Mouse (Mus musculus): ENCODE measurements around the gene Hnrnpk. TPM values are rescaled to one million over a fixed set of nuclear protein-coding genes. Genes with fewer than 3 reads are reported as not detected.
"Not testable (repeated sequence)": the region's sequence is repeated elsewhere in the genome, so short reads cannot be mapped to it uniquely, and the experiment has no call there.

Gene Hnrnpk
- polyA plus RNA-seq, 1 experiment from 2014 or later = 1,505 TPM

DNA sequence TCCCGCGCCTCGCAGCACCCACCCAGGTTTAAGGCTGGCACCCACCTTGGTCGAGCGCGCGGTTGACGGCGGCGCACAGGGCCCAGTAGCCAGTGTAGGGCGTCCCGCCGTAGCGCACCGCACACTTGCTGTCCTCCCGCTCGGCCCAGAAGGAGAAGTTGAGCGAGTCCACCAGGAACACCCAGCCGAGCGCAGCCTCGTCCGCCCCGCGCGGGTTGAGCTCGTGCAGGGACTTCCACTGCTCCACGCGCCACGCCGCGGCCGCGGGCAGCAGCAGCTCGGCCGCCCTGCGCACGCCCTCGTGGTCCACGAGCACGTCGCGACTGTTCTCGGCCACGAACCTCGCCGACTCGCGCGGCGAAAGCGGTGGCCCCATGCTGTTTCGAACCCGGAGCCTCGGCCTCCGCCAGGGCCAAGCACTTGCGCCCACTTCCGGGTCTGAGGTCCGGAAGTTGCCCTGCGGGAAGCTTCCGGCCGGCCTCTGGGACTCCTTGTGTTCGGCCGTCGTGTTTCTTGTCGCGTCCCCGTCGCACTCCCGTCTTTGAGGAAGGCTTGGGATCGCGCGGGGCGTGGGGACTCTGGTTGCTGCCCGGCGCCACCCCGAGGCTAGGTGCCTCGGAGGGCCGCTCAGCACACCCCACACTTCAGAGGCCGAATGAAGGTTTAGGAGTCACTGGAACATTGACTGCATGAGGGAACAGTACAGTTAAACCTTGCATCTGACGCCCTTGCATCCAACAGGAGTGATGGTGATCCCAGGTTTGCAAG, 18.2 kb downstream of the Hnrnpk start, which contains the start of gene 2210016F16Rik:
Gene 2210016F16Rik, minus strand, starts transcription at position 447 of the 768 bp plus-strand sequence.
- peaks cover 35% of the 10 kb centered on the region for H3K36me3 ChIP-seq
- peaks cover 11% of the 10 kb centered on the region for H3K9me3 ChIP-seq
- peak; percentile 88 for DNase-seq (ENCODE audit: low spot score)
- peak within 1 kb of the TSS; percentile 92 for H3K4me3 ChIP-seq
- WGBS = 3% methylated on average over 80 of the region's 80 CpGs
- H3K27me3 ChIP-seq (ENCODE audit: insufficient read depth, poor library complexity, severe bottlenecking) = no peaks in the 10 kb centered on the region
- peak within 1 kb of the TSS; percentile 95 for H3K27ac ChIP-seq
- peaks cover 8% of the 10 kb centered on the region; the same call in 1 of the 2 replicates for H3K4me1 ChIP-seq

DNA sequence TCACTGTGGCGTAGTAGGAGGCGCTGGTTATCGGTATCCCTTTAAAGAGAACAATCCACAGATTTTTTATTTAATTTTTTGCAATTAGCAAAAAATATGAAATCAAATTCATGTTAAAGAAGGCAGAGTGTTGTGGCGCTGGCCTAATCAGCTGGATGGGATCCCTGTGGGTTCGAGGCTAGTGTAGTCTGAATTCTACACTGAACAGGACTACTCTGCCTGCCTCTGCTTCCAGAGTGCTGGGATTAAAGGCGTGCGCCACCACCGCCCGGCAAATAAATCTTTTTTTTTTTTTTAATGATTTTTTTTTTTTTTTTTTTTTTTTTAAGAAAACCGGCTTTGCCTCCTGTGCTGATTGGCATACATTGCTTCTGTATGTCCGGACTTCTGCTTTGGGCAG, 18.8 kb downstream of the Hnrnpk start:
- Histone ChIP-seq H3K9me3 (peaks cover 11% of the 10 kb centered on the region), H3K27me3 (ENCODE audit: insufficient read depth, poor library complexity, severe bottlenecking) (no peaks in the 10 kb centered on the region), H3K4me3 (peak overlapping the region; percentile 92), H3K27ac (peak overlapping the region; percentile 95), H3K36me3 (peaks cover 36% of the 10 kb centered on the region), H3K4me1 (peaks cover 8% of the 10 kb centered on the region; the same call in 1 of the 2 replicates)
- no peak for DNase-seq (ENCODE audit: low spot score)
- 50% methylated on average over 11 of the region's 11 CpGs for WGBS

GRCm38 (mm10) chr13:58373153-58373470, 30.0 kb downstream of the Hnrnpk start:
- Histone ChIP-seq H3K27me3 (ENCODE audit: insufficient read depth, poor library complexity, severe bottlenecking) (no peaks in the 10 kb centered on the region), H3K4me1 (no peaks in the 10 kb centered on the region), H3K4me3 (no peak overlapping the region), H3K36me3 (no peaks in the 10 kb centered on the region), H3K9me3 (no peaks in the 10 kb centered on the region), H3K27ac (no peak overlapping the region)
- 82% methylated on average over 2 of the region's 2 CpGs for WGBS
- DNase-seq (ENCODE audit: low spot score) = no peak

GRCm38 (mm10) chr13:58372278-58373152, 30.6 kb downstream of the Hnrnpk start:
- Histone ChIP-seq H3K36me3 (no peaks in the 10 kb centered on the region), H3K27me3 (ENCODE audit: insufficient read depth, poor library complexity, severe bottlenecking) (no peaks in the 10 kb centered on the region), H3K27ac (no peak overlapping the region), H3K4me3 (no peak overlapping the region), H3K9me3 (no peaks in the 10 kb centered on the region), H3K4me1 (no peaks in the 10 kb centered on the region)
- WGBS = 79% methylated on average over 5 of the region's 5 CpGs
- DNase-seq (ENCODE audit: low spot score) = no peak

- DNase-seq (ENCODE audit: low spot score) = no peak
- Histone ChIP-seq H3K4me1 (no peaks in the 10 kb centered on the region), H3K27me3 (ENCODE audit: insufficient read depth, poor library complexity, severe bottlenecking) (no peaks in the 10 kb centered on the region), H3K27ac (no peak overlapping the region), H3K9me3 (no peaks in the 10 kb centered on the region), H3K36me3 (no peaks in the 10 kb centered on the region), H3K4me3 (no peak overlapping the region)
- 72% methylated on average over 4 of the region's 4 CpGs for WGBS
Observed at GRCm38 (mm10) chr13:58368835-58369234, 34.3 kb downstream of the Hnrnpk start.

GRCm38 (mm10) chr13:58367641-58368040, 35.5 kb downstream of the Hnrnpk start:
- no peak for DNase-seq (ENCODE audit: low spot score)
- Histone ChIP-seq H3K36me3 (no peaks in the 10 kb centered on the region), H3K4me3 (no peak overlapping the region), H3K9me3 (no peaks in the 10 kb centered on the region), H3K4me1 (no peaks in the 10 kb centered on the region), H3K27me3 (ENCODE audit: insufficient read depth, poor library complexity, severe bottlenecking) (no peaks in the 10 kb centered on the region), H3K27ac (no peak overlapping the region)
- WGBS = 69% methylated on average over 1 of the region's 1 CpGs

DNA sequence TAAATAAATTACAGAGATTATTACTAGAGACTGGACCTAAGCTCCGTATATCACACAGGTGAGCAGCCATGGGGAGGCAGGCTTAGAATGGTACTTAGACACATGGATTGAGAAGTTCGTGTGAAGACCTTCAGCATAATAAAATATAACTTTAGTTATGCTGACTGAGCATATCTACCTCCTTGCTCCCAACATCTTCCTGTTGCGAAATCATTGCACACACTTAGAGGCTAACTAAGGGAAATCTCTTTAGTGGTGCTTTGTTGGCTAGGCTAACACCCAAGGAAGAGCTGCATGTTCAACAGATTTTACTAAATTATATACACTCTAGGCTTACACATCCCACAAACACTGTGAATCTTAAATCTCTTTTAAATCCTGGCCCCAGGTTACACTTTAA, 36.8 kb downstream of the Hnrnpk start:
- no peaks in the 10 kb centered on the region for H3K27me3 ChIP-seq (ENCODE audit: insufficient read depth, poor library complexity, severe bottlenecking)
- DNase-seq (ENCODE audit: low spot score) = no peak
- no peaks in the 10 kb centered on the region for H3K36me3 ChIP-seq
- no peak overlapping the region for H3K27ac ChIP-seq
- WGBS = 85% methylated on average over 3 of the region's 3 CpGs
- H3K4me3 ChIP-seq = no peak overlapping the region
- H3K9me3 ChIP-seq = no peaks in the 10 kb centered on the region
- no peaks in the 10 kb centered on the region for H3K4me1 ChIP-seq

DNA sequence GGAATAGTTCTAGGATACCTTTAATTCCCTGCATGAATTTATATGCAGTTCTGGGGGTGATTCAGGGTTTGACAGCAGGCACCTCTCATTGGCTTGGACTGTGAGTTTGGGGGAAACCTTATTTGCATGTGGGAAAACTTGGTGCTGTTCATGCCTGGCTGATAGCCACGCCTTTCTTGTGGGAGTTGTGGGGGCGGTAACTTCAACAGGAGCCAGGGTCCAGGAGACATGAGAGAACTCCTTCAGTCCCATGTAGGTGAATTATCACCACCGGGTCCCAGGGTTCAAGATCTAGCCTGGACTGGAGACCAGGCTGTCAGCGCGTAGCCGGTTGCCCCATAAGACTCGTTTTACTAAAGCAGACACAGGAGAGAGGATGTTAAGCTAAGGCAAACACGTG, 38.0 kb downstream of the Hnrnpk start:
- not testable (repeated sequence) for H3K4me3 ChIP-seq; DNase-seq (ENCODE audit: low spot score); H3K4me1 ChIP-seq; H3K27me3 ChIP-seq (ENCODE audit: insufficient read depth, poor library complexity, severe bottlenecking); H3K9me3 ChIP-seq; H3K27ac ChIP-seq; H3K36me3 ChIP-seq
- 79% methylated on average over 8 of the region's 8 CpGs for WGBS

- no peak for DNase-seq (ENCODE audit: low spot score)
- H3K27me3 ChIP-seq (ENCODE audit: insufficient read depth, poor library complexity, severe bottlenecking) = no peaks in the 10 kb centered on the region
- H3K4me1 ChIP-seq = no peaks in the 10 kb centered on the region
- no peak overlapping the region for H3K4me3 ChIP-seq
- 68% methylated on average over 8 of the region's 8 CpGs for WGBS
- no peaks in the 10 kb centered on the region for H3K36me3 ChIP-seq
- H3K9me3 ChIP-seq = no peaks in the 10 kb centered on the region
- no peak overlapping the region for H3K27ac ChIP-seq
Observed at GRCm38 (mm10) chr13:58364353-58365175, 38.6 kb downstream of the Hnrnpk start.

DNA sequence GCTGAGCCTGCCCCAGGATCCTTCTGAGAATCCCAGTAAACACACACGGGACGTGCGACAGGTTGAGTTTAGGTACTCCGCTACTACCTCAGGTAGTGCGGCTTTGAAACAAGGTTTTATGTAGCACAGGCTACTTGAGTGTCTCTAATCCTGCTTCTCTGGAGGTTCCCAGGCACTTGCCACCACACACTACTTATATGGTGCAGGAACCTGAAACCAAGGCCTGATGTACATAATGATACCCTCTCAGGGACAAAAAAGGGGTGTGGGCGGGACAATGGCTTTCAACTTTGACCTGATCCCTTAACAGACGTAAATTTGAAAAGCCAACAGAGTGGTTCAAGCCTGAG, 43.9 kb downstream of the Hnrnpk start:
- Histone ChIP-seq H3K9me3 (no peaks in the 10 kb centered on the region), H3K36me3 (no peaks in the 10 kb centered on the region), H3K27me3 (ENCODE audit: insufficient read depth, poor library complexity, severe bottlenecking) (0 out of 2 replicates have a peak, but pooled peaks cover 7% of the 10 kb centered on the region), H3K27ac (peak overlapping the region; percentile 85), H3K4me3 (peak overlapping the region; percentile 75), H3K4me1 (peaks cover 5% of the 10 kb centered on the region; the same call in 1 of the 2 replicates)
- no peak for DNase-seq (ENCODE audit: low spot score)
- 7% methylated on average over 7 of the region's 7 CpGs for WGBS

GRCm38 (mm10) chr13:58358629-58359303, 44.4 kb downstream of the Hnrnpk start, which contains the start of gene Kif27:
Gene Kif27, minus strand, starts transcription at chr13:58359122.
- H3K27ac ChIP-seq = peak within 1 kb of the TSS; percentile 85
- peak; percentile 97 for DNase-seq (ENCODE audit: low spot score)
- 1% methylated on average over 83 of the region's 85 CpGs for WGBS

GRCm38 (mm10) chr13:58352996-58353395, 50.1 kb downstream of the Hnrnpk start:
- DNase-seq (ENCODE audit: low spot score) = no peak
- no peak overlapping the region for H3K27ac ChIP-seq
- no peaks in the 10 kb centered on the region for H3K9me3 ChIP-seq
- no peak overlapping the region for H3K4me3 ChIP-seq
- H3K27me3 ChIP-seq (ENCODE audit: insufficient read depth, poor library complexity, severe bottlenecking) = 0 out of 2 replicates have a peak, but pooled peaks cover 7% of the 10 kb centered on the region
- 0 out of 2 replicates have a peak, but pooled peaks cover 3% of the 10 kb centered on the region for H3K4me1 ChIP-seq
- no peaks in the 10 kb centered on the region for H3K36me3 ChIP-seq

More at GRCm38 (mm10) chr13:58358629-58359303, 44.4 kb downstream of the Hnrnpk start, which contains the start of gene Kif27:
- no peaks in the 10 kb centered on the region for H3K36me3 ChIP-seq
- H3K4me3 ChIP-seq = peak within 1 kb of the TSS; percentile 75
- H3K9me3 ChIP-seq = no peaks in the 10 kb centered on the region
- peaks cover 5% of the 10 kb centered on the region; the same call in 1 of the 2 replicates for H3K4me1 ChIP-seq
- 0 out of 2 replicates have a peak, but pooled peaks cover 7% of the 10 kb centered on the region for H3K27me3 ChIP-seq (ENCODE audit: insufficient read depth, poor library complexity, severe bottlenecking)
